In genomic region chr3:120970746-120971466, GRCm38 (mm10) we compare ENCODE assay signal across 17 mouse cellular contexts.
DNase-seq lines count a peak whose midpoint lies in the region; ATAC-seq and TF ChIP-seq lines count a peak whose summit lies in the region.
"Had no signal": no experiment of that assay in that cellular context is flagged by ENCODE, and none has a peak within 500 bp of the region (broad histone marks: within the 10 kb centered on the region; RNA-seq: fewer than 3 reads in every experiment).

No protein-coding gene starts in this region.

- DNase-seq in hindbrain, embryonic 14.5 days (ENCODE audit: low spot score) = no peak
- peak; percentile 53 for DNase-seq in midbrain, postnatal 0 days (ENCODE audit: low spot score)
- no peak for DNase-seq in ovary, postnatal 14 days (ENCODE audit: low spot score)
- DNase-seq in thymus, postnatal 4 days = no peak
- DNase-seq: heart, postnatal 36 days; kidney, postnatal 4 days; layer of hippocampus, postnatal 36 days had no signal

- H3K36me3 ChIP-seq in hindbrain, embryonic 15.5 days = no peaks in the 10 kb centered on the region
- no peaks in the 10 kb centered on the region for H3K36me3 ChIP-seq in hindbrain, embryonic 14.5 days (replicated peaks; ENCODE audit: control insufficient read depth, insufficient read depth)
- H3K36me3 ChIP-seq in midbrain, postnatal 0 days (ENCODE audit: insufficient read depth, low read length) = no peaks in the 10 kb centered on the region
- H3K36me3 ChIP-seq in midbrain, embryonic 15.5 days (replicated peaks) = no peaks in the 10 kb centered on the region
- H3K36me3 ChIP-seq in embryonic facial prominence, embryonic 15.5 days = no peaks in the 10 kb centered on the region
- H3K36me3 ChIP-seq: heart, embryonic 12.5 days; intestine, embryonic 15.5 days had no signal

- H3K27ac ChIP-seq in hindbrain, embryonic 15.5 days (replicated peaks) = no peak overlapping the region
- H3K27ac ChIP-seq in hindbrain, embryonic 14.5 days = no peak overlapping the region
- H3K27ac ChIP-seq in midbrain, postnatal 0 days (ENCODE audit: low read depth, low read length) = no peak overlapping the region
- H3K27ac ChIP-seq in midbrain, embryonic 15.5 days = no peak overlapping the region
- no peak overlapping the region for H3K27ac ChIP-seq in embryonic facial prominence, embryonic 15.5 days (replicated peaks)
- H3K27ac ChIP-seq: intestine, embryonic 15.5 days; liver, embryonic 14.5 days had no signal

- no peaks in the 10 kb centered on the region for H3K27me3 ChIP-seq in hindbrain, embryonic 15.5 days
- H3K27me3 ChIP-seq in hindbrain, embryonic 14.5 days (ENCODE audit: control insufficient read depth, insufficient read depth, low read length) = no peaks in the 10 kb centered on the region; the same call in 1 of the 2 replicates
- H3K27me3 ChIP-seq in midbrain, postnatal 0 days (ENCODE audit: insufficient read depth, low read length) = no peaks in the 10 kb centered on the region
- no peaks in the 10 kb centered on the region for H3K27me3 ChIP-seq in midbrain, embryonic 15.5 days (replicated peaks)
- H3K27me3 ChIP-seq in embryonic facial prominence, embryonic 15.5 days = no peaks in the 10 kb centered on the region
- H3K27me3 ChIP-seq: heart, embryonic 12.5 days; intestine, embryonic 15.5 days; megakaryocyte, embryonic 14.5 days; Patski had no signal

- no peak for TF ChIP-seq CTCF in midbrain, postnatal 0 days (IDR thresholded peaks at IDR 0.05)

- peak; percentile 45; the same call in 1 of the 2 replicates for ATAC-seq in hindbrain, embryonic 15.5 days (ENCODE audit: low FRiP score, low read depth)
- no peak for ATAC-seq in hindbrain, embryonic 14.5 days (ENCODE audit: low FRiP score)
- no peak for ATAC-seq in midbrain, postnatal 0 days (ENCODE audit: low FRiP score)
- ATAC-seq in midbrain, embryonic 15.5 days (replicated peaks) = no peak
- ATAC-seq in embryonic facial prominence, embryonic 15.5 days (ENCODE audit: insufficient number of reproducible peaks, low FRiP score, low TSS enrichment, low read depth) = 0 out of 2 replicates have a peak, but pooled peaks have one; percentile 54
- ATAC-seq in megakaryocyte, adult 5-6 weeks (ENCODE audit: poor library complexity, severe bottlenecking) = no peak
- ATAC-seq: intestine, embryonic 15.5 days; lung, postnatal 0 days; Patski had no signal

- no peak overlapping the region for H3K4me3 ChIP-seq in hindbrain, embryonic 15.5 days
- H3K4me3 ChIP-seq in hindbrain, embryonic 14.5 days (replicated peaks; ENCODE audit: low read length) = no peak overlapping the region
- H3K4me3 ChIP-seq in midbrain, postnatal 0 days (ENCODE audit: low read depth, low read length) = no peak overlapping the region
- no peak overlapping the region for H3K4me3 ChIP-seq in midbrain, embryonic 15.5 days
- H3K4me3 ChIP-seq in embryonic facial prominence, embryonic 15.5 days (replicated peaks) = no peak overlapping the region
- H3K4me3 ChIP-seq: heart, embryonic 12.5 days; intestine, embryonic 15.5 days; megakaryocyte, embryonic 14.5 days had no signal

- H3K4me2 ChIP-seq in hindbrain, embryonic 15.5 days = no peak overlapping the region
- H3K4me2 ChIP-seq in hindbrain, embryonic 14.5 days (replicated peaks) = no peak overlapping the region
- no peak overlapping the region for H3K4me2 ChIP-seq in midbrain, postnatal 0 days (ENCODE audit: low read depth, low read length, poor library complexity, severe bottlenecking)
- H3K4me2 ChIP-seq in midbrain, embryonic 15.5 days = no peak overlapping the region
- H3K4me2 ChIP-seq in embryonic facial prominence, embryonic 15.5 days (replicated peaks) = no peak overlapping the region
- H3K4me2 ChIP-seq: heart, embryonic 12.5 days; intestine, embryonic 15.5 days had no signal

- no peaks in the 10 kb centered on the region for H3K9me3 ChIP-seq in hindbrain, embryonic 15.5 days
- H3K9me3 ChIP-seq in hindbrain, embryonic 14.5 days (ENCODE audit: control insufficient read depth, low read length) = no peaks in the 10 kb centered on the region
- H3K9me3 ChIP-seq in midbrain, postnatal 0 days (ENCODE audit: low read length) = no peaks in the 10 kb centered on the region
- H3K9me3 ChIP-seq in midbrain, embryonic 15.5 days = no peaks in the 10 kb centered on the region
- no peaks in the 10 kb centered on the region for H3K9me3 ChIP-seq in embryonic facial prominence, embryonic 15.5 days (replicated peaks)
- H3K9me3 ChIP-seq: heart, embryonic 12.5 days; intestine, embryonic 15.5 days had no signal

- no peak overlapping the region for H3K9ac ChIP-seq in hindbrain, embryonic 15.5 days
- no peak overlapping the region for H3K9ac ChIP-seq in hindbrain, embryonic 14.5 days
- no peak overlapping the region for H3K9ac ChIP-seq in midbrain, postnatal 0 days (replicated peaks; ENCODE audit: low read length, poor library complexity, severe bottlenecking)
- H3K9ac ChIP-seq in midbrain, embryonic 15.5 days = no peak overlapping the region
- no peak overlapping the region for H3K9ac ChIP-seq in embryonic facial prominence, embryonic 15.5 days
- H3K9ac ChIP-seq: heart, embryonic 12.5 days; intestine, embryonic 15.5 days; liver, embryonic 14.5 days had no signal

- WGBS in hindbrain, embryonic 15.5 days = 65% methylated on average over 14 of the region's 14 CpGs
- 73% methylated on average over 14 of the region's 14 CpGs for WGBS in hindbrain, embryonic 14.5 days
- 71% methylated on average over 14 of the region's 14 CpGs for WGBS in midbrain, postnatal 0 days
- 70% methylated on average over 14 of the region's 14 CpGs for WGBS in midbrain, embryonic 15.5 days
- WGBS in embryonic facial prominence, embryonic 15.5 days = 45% methylated on average over 14 of the region's 14 CpGs

- no peaks in the 10 kb centered on the region for H3K4me1 ChIP-seq in hindbrain, embryonic 15.5 days (replicated peaks)
- 0 out of 2 replicates have a peak, but pooled peaks cover 3% of the 10 kb centered on the region for H3K4me1 ChIP-seq in hindbrain, embryonic 14.5 days (replicated peaks; ENCODE audit: control insufficient read depth, insufficient read depth, low read length)
- no peaks in the 10 kb centered on the region for H3K4me1 ChIP-seq in midbrain, postnatal 0 days (ENCODE audit: insufficient read depth, low read length)
- H3K4me1 ChIP-seq in midbrain, embryonic 15.5 days = no peaks in the 10 kb centered on the region
- H3K4me1 ChIP-seq in embryonic facial prominence, embryonic 15.5 days = no peaks in the 10 kb centered on the region
- H3K4me1 ChIP-seq: heart, embryonic 12.5 days; intestine, embryonic 15.5 days; megakaryocyte, embryonic 14.5 days had no signal

Comparison
In these comparisons a context has a peak if more than half of its experiments do, and no peak if none do; other contexts are left out.
1. ATAC-seq: peak in hindbrain, embryonic 15.5 days (single experiment) and embryonic facial prominence, embryonic 15.5 days (single experiment); none in hindbrain, embryonic 14.5 days (single experiment), midbrain, postnatal 0 days (single experiment), midbrain, embryonic 15.5 days (single experiment) and megakaryocyte, adult 5-6 weeks (single experiment).